Mouse (Mus musculus) cortical plate, adult 2 months (tissue): ENCODE results near the gene Dnase1l3.

Experiments used
- CTCF ChIP-seq: fragments of 200-500 bp; IDR thresholded peaks from 2 replicates; pipeline ENCODE4 v1.5.1; 2011; ENCODE audit warnings: mild to moderate bottlenecking, control low read depth, low read length; ENCODE audit not compliant: insufficient read depth; ENCODE audit errors: extremely low read depth
- POLR2A ChIP-seq: fragments of 200-500 bp; IDR thresholded peaks from 2 replicates; pipeline ENCODE4 v1.6.1; 2011; ENCODE audit warnings: mild to moderate bottlenecking, low read length, control low read depth; ENCODE audit not compliant: insufficient read depth; ENCODE audit errors: extremely low read depth

DNA sequence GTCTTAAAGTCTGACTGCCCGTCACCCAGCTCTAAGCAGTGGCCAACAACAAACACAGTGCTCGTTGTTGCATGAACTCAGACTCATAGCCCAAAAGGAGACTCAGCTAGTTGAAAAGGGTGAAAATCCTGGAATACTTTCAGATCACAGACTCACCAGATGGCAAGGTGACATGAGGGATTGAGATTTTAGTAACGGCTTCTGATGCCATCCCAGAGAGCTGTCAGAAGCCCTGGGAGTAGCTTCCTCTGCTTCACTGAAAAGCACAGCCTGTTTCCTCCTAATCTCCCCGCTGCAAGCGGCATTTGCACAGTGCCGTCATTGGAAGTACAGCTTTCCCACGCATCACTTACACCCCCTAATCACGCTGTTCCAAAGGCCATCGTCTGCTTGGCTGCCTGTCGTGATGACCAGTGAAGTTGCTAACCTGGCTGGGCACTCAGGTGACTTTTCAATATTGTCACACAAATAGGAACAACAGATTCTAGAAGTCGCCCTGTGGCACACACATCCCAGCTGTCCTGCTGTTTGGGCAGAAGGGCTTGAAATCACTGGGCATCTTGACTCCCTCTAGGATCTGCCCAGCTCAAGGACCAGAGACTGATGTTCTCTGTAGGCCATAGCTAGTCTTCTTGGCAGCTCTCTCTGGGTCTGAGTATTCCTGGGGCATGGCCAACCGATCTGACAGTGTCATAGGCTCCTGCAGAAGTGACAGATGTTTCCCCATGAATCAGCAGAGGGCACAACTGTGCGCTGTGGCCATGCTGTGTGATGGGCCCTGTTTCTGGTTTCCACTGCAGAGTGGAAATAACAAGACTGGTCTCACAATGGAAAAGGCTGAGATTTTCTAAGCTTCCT, 37.9 kb upstream of the Dnase1l3 start:
- TF ChIP-seq POLR2A (no peak), CTCF (no peak)
